Mouse (Mus musculus): Measurements from ENCODE around the gene Mcm3.

The Mcm3 gene

GRCm38 (mm10) chr1:20819771-20820605 is at the start of gene Mcm3:
Mcm3 (minus strand) TSS chr1:20820312.
- peak; percentile 96 for DNase-seq (ENCODE audit: low read depth, low spot score)

GRCm38 (mm10) chr1:20868036-20868435 is 47.9 kb upstream of the Mcm3 start:
- no peak for DNase-seq (ENCODE audit: low read depth, low spot score)

- DNase-seq (ENCODE audit: low read depth, low spot score), result no peak
Observed at GRCm38 (mm10) chr1:20867241-20867902, 47.3 kb upstream of the Mcm3 start.

GRCm38 (mm10) chr1:20863452-20864172 is 43.5 kb upstream of the Mcm3 start:
- DNase-seq (ENCODE audit: low read depth, low spot score), result no peak

- DNase-seq (ENCODE audit: low read depth, low spot score), result no peak
Observed at GRCm38 (mm10) chr1:20861865-20862264, 41.8 kb upstream of the Mcm3 start.

DNA sequence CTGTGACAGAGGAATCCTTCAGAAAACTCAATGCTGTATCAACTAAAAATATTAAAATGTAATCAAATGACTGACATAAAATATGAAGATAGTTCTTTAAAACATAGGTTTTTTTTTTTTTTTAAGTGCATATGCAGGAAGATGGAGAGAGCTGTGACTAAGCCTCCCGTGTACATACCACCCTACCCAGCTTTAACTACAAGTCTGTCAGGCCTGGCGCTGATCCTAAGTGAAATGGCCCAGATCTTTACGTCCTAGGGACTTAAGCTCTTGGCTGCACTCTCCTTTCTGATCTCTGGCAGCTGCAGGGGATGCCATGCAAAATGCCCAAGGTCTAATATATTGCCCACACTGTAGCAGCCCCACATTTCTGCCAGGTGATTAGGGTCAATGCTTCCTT is 40.7 kb upstream of the Mcm3 start:
- no peak for DNase-seq (ENCODE audit: low read depth, low spot score)

- DNase-seq (ENCODE audit: low read depth, low spot score), result no peak
Observed at GRCm38 (mm10) chr1:20856924-20857902, 37.1 kb upstream of the Mcm3 start.

DNA sequence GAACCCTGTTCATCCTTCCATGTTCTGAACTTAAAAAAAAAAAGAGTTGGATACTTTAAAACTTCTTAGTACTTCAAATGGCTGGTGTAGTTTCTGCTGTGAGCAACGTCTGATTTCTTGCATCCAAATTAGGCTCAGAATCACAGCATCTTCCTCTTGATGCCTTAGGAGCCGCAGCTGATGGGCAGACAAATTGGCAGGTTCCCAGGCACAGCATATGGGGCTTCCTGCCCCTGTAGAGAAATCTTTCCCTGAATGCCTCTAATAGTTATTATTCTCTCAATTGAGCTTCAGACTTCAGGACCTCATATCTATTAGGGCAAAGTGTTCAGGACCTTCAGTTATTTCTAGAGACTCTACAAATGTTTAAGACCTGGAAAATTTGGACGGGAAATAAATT is 19.8 kb upstream of the Mcm3 start:
- DNase-seq (ENCODE audit: low read depth, low spot score), result no peak

DNA sequence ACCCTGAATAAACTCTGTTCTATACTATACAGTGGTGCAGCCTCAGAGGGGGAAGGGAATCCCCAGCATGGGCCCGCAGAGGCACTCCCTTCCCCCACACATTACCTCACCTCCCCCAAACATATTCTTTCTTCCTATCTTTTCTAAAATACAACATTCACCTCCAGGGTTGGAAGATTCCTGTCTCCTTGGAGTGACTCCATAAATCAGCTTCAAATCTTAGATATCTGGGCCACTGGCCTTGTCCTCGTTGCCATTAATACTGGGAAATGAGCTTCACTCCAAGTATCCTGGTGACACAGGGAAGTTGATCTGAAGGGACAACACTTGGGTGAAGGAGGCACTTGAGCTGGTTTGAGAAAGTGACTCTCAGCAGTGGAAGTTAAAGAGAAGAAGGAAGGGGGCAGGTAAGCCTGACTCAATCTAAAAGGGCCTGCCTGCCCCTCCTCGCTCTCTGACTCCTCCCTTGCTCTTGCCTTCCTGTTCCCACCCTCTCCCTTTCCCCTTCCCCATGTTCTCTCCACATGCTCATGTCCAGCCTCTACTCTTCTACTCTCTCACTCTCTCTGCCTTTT is 16.5 kb upstream of the Mcm3 start:
- no peak for DNase-seq (ENCODE audit: low read depth, low spot score)

- no peak for DNase-seq (ENCODE audit: low read depth, low spot score)
Observed at GRCm38 (mm10) chr1:20833141-20833511, 13.0 kb upstream of the Mcm3 start.

- no peak for DNase-seq (ENCODE audit: low read depth, low spot score)
Observed at GRCm38 (mm10) chr1:20832473-20833140, 12.5 kb upstream of the Mcm3 start.

DNA sequence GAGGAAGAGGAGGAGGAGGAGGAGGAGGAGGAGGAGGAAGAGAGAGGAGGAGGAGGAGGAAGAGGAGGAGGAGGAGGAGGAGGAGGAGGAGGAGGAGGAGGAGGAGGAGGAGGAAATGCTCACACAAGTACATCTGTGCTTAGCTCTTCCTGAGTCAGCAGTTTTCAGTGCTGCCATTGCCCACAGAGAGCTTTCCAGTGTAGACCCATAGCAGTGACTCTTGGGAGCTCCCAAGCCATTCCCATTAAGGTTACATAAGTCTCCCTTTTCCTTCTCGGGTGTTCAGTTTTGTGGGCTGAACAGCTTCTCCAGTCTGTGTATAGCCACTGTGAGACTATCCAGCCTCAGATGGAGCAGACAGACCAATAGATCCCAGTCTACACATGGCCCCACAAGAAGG is 10.4 kb upstream of the Mcm3 start:
- DNase-seq (ENCODE audit: low read depth, low spot score), result no peak

- DNase-seq (ENCODE audit: low read depth, low spot score), result no peak
Observed at GRCm38 (mm10) chr1:20828061-20828460, 7.9 kb upstream of the Mcm3 start.

- no peak for DNase-seq (ENCODE audit: low read depth, low spot score)
Observed at GRCm38 (mm10) chr1:20825036-20825435, 4.9 kb upstream of the Mcm3 start.

DNA sequence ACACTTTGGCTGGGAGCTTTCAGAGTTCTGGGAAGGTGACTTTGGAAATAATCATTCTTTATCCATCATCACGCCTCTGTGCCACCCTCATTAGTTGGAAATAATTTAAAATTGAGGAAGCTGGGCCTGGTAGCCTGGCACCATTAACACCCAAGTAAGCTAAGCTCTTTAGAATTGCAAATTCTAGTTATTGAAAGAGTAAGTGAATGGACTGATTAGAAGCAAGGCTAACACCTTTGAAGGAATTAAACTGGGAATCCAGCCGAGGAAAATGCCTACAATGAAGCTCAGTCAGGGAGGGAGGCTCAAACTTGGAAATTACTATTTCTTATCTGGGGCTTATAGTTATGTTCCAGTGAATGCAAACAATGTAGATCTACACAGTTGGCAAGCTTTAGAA is 3.8 kb upstream of the Mcm3 start:
- no peak for DNase-seq (ENCODE audit: low read depth, low spot score)

DNA sequence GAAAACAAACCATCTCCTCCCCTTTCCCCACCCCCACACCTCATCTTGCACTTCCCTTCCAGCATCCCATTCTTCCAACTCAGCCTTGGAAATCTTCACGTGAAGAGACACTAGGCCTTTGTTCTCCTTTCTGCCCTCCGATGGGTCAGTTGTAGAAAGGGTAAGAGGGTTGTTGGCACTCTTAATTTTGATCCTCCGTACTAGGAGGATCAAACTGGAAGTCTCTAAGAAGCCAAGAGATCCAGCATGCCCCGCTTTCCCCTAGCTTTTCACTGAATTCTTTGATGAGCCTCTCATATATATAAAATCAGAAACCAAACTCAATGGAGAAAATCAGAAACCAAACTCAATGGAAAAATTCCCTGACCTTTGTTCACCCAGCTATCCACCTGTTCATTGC is 3.4 kb upstream of the Mcm3 start:
- no peak for DNase-seq (ENCODE audit: low read depth, low spot score)

- no peak for DNase-seq (ENCODE audit: low read depth, low spot score)
Observed at GRCm38 (mm10) chr1:20820959-20821358, 847 bp upstream of the Mcm3 start.

DNA sequence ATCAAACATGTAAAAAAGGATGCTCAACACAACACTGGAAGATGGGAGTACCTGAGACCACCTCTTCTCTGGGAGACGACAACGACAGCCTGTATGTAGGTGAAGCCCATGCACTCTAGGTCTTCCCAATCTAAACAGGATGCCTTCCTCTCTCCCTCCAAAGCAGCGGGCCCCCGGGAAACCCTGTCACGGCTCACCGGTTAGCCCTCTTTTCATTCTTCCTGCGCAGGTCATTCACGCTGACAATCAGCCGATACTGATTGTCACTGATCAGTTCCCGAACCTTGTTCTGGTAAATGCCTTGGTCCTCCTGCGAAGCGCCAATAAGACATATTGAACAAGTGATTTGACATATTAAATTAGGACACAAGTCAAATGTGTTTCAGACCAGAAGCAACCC is 2.5 kb downstream of the Mcm3 start:
- no peak for DNase-seq (ENCODE audit: low read depth, low spot score)

GRCm38 (mm10) chr1:20817172-20817571 is 2.9 kb downstream of the Mcm3 start:
- DNase-seq (ENCODE audit: low read depth, low spot score), result no peak

- no peak for DNase-seq (ENCODE audit: low read depth, low spot score)
Observed at GRCm38 (mm10) chr1:20814521-20814920, 5.6 kb downstream of the Mcm3 start.
